Mouse (Mus musculus) liver, embryonic 14.5 days (tissue): Measurements from ENCODE around the gene Hmgb1. TPM values are rescaled to one million over a fixed set of nuclear protein-coding genes. Genes with fewer than 3 reads are reported as not detected.

Experiments used
- ATAC-seq: fragments of 200-750 bp; cut with Nextera tagmentation; 2 replicates; pipeline ENCODE4 v1.8.0; 2017; ENCODE audit warnings: moderate number of reproducible peaks, mild to moderate bottlenecking, moderate library complexity; ENCODE audit not compliant: insufficient read depth
- DNase-seq, 3 experiments: peaks; one replicate each; pipeline ENCODE4 v3.0.0-alpha.2; 2012 to 2013; ENCODE audit warnings: low read depth in 3 of 3, low spot score in 3 of 3
- H3K27ac ChIP-seq: fragments of 300-500 bp; sonication (generic); 2 replicates; pipeline ENCODE4 v1.5.1; 2014; ENCODE audit warnings: moderate library complexity, mild to moderate bottlenecking, control low read depth, inconsistent platforms
- H3K27me3 ChIP-seq: fragments of 300-500 bp; sonication (generic); 2 replicates; pipeline ENCODE4 v1.6.1; 2014; ENCODE audit warnings: mild to moderate bottlenecking, low read length, moderate library complexity; ENCODE audit not compliant: control insufficient read depth, insufficient read depth
- H3K36me3 ChIP-seq: fragments of 300-500 bp; sonication (generic); replicated peaks from 2 replicates; pipeline ENCODE4 v1.6.1; 2014; ENCODE audit warnings: low read depth; ENCODE audit not compliant: control insufficient read depth, insufficient read depth
- H3K4me1 ChIP-seq, 2 experiments: fragments of 200-500 bp in 1 of 2; fragments of 300-500 bp in 1 of 2; sonication (generic) in 1 of 2; replicated peaks; 2 replicates each; pipeline ENCODE4 v1.6.1; 2012 to 2014; ENCODE audit warnings: antibody characterized with exemption in 1 of 2, inconsistent platforms in 1 of 2, low read length in 1 of 2; ENCODE audit not compliant: control insufficient read depth in 2 of 2, insufficient read depth in 2 of 2
- H3K4me2 ChIP-seq: fragments of 300-500 bp; sonication (generic); 2 replicates; pipeline ENCODE4 v1.6.1; 2014; ENCODE audit warnings: low read depth, mild to moderate bottlenecking, control low read depth, moderate library complexity
- H3K4me3 ChIP-seq, 2 experiments: fragments of 200-500 bp in 1 of 2; fragments of 300-500 bp in 1 of 2; sonication (generic) in 1 of 2; 2 replicates each; pipeline ENCODE4 v1.5.1; 2012 to 2014; ENCODE audit warnings: low read depth in 2 of 2, low read length in 2 of 2, mild to moderate bottlenecking in 2 of 2, control low read depth in 1 of 2, inconsistent platforms in 1 of 2, moderate library complexity in 1 of 2; ENCODE audit not compliant: insufficient read depth in 1 of 2
- H3K9ac ChIP-seq: fragments of 300-500 bp; sonication (generic); replicated peaks from 2 replicates; pipeline ENCODE4 v1.6.1; 2014; ENCODE audit warnings: mild to moderate bottlenecking, control low read depth, moderate library complexity
- H3K9me3 ChIP-seq: fragments of 300-500 bp; sonication (generic); 2 replicates; pipeline ENCODE4 v1.6.1; 2016; ENCODE audit warnings: low read length, mixed read lengths; ENCODE audit not compliant: control insufficient read depth
- CTCF ChIP-seq: IDR thresholded peaks from 2 replicates; pipeline ENCODE4 v1.5.1; 2016; ENCODE audit warnings: antibody characterized with exemption, low read depth, control low read depth
- EP300 ChIP-seq: IDR thresholded peaks from 2 replicates; pipeline ENCODE4 v1.6.1; 2016; ENCODE audit warnings: antibody characterized with exemption, low read depth
- WGBS: fragments of 180-500 bp; shearing (Covaris S2); extraction: QIAGEN DNeasy Blood & Tissue Kit; methylation state at CpG from one replicate; pipeline ENCODE4 v1.1.7; 2014; ENCODE audit not compliant: insufficient replicate concordance; 5-methylcytosine and 5-hydroxymethylcytosine counted together
- polyA plus RNA-seq, 2 experiments: library from polyadenylated mRNA; depleted of rRNA in 1 of 2; stranded (reverse) in 1 of 2; unstranded in 1 of 2; fragments of >200 nt; fragmentation: Nextera tagmentation in 1 of 2; extraction: Ambion mirVana in 1 of 2; gene quantifications; 2 replicates each; pipeline versions ENCODE4 v1.2.1 to v1.2.3; 2012 to 2014

Gene Hmgb1
- polyA plus RNA-seq, 2 experiments, result 176 to 555 TPM

- Histone ChIP-seq H3K4me3 (no peak overlapping the region), H3K4me2 (no peak overlapping the region), H3K36me3 (no peaks in the 10 kb centered on the region), H3K9ac (no peak overlapping the region), H3K27me3 (no peaks in the 10 kb centered on the region), H3K9me3 (no peaks in the 10 kb centered on the region), H3K4me1 (no peaks in the 10 kb centered on the region), H3K27ac (no peak overlapping the region)
- 78% methylated on average over 16 of the region's 16 CpGs for WGBS
- DNase-seq (no peak), ATAC-seq (no peak)
- TF ChIP-seq CTCF (no peak), EP300 (no peak)
Observed at GRCm38 (mm10) chr5:149119341-149119881, 64.9 kb downstream of the Hmgb1 start.

- no peaks in the 10 kb centered on the region for H3K4me1 ChIP-seq
- no peak overlapping the region for H3K9ac ChIP-seq
- H3K4me2 ChIP-seq, result no peak overlapping the region
- no peaks in the 10 kb centered on the region for H3K9me3 ChIP-seq
- no peak for ATAC-seq
- DNase-seq, result no peak
- no peak overlapping the region for H3K27ac ChIP-seq
- H3K4me3 ChIP-seq, result no peak overlapping the region
- WGBS, result 46% methylated on average over 7 of the region's 7 CpGs
- TF ChIP-seq EP300, result no peak
- TF ChIP-seq CTCF, result no peak
- no peaks in the 10 kb centered on the region for H3K27me3 ChIP-seq
- no peaks in the 10 kb centered on the region for H3K36me3 ChIP-seq
Observed at GRCm38 (mm10) chr5:149117815-149118547, 66.3 kb downstream of the Hmgb1 start.

GRCm38 (mm10) chr5:149114587-149114986 is 69.7 kb downstream of the Hmgb1 start:
- WGBS, result 76% methylated on average over 9 of the region's 9 CpGs

GRCm38 (mm10) chr5:149114034-149114433 is 70.3 kb downstream of the Hmgb1 start:
- H3K4me3 ChIP-seq, result no peak overlapping the region
- H3K9me3 ChIP-seq, result no peaks in the 10 kb centered on the region
- H3K36me3 ChIP-seq, result no peaks in the 10 kb centered on the region
- H3K4me2 ChIP-seq, result no peak overlapping the region
- DNase-seq (no peak), ATAC-seq (no peak)
- H3K4me1 ChIP-seq, result peaks cover 0 to 10% of the 10 kb centered on the region in 2 experiments; a peak in 2 of 4 replicates
- no peak overlapping the region for H3K9ac ChIP-seq
- 70% methylated on average over 7 of the region's 7 CpGs for WGBS
- TF ChIP-seq EP300, result no peak
- no peak for TF ChIP-seq CTCF
- no peaks in the 10 kb centered on the region for H3K27me3 ChIP-seq
- H3K27ac ChIP-seq, result no peak overlapping the region

More at GRCm38 (mm10) chr5:149114587-149114986, 69.7 kb downstream of the Hmgb1 start:
- Histone ChIP-seq H3K36me3 (no peaks in the 10 kb centered on the region), H3K27ac (no peak overlapping the region), H3K9me3 (no peaks in the 10 kb centered on the region), H3K4me1 (peaks cover 0 to 8% of the 10 kb centered on the region in 2 experiments; a peak in 1 of 4 replicates), H3K27me3 (no peaks in the 10 kb centered on the region), H3K4me2 (no peak overlapping the region), H3K4me3 (no peak overlapping the region), H3K9ac (no peak overlapping the region)
- ATAC-seq, result no peak
- DNase-seq, result no peak
- no peak for TF ChIP-seq CTCF
- no peak for TF ChIP-seq EP300

- no peak for DNase-seq
- Histone ChIP-seq H3K9me3 (no peaks in the 10 kb centered on the region), H3K9ac (no peak overlapping the region), H3K36me3 (no peaks in the 10 kb centered on the region), H3K4me3 (no peak overlapping the region), H3K27ac (no peak overlapping the region), H3K4me1 (peaks cover 3 to 15% of the 10 kb centered on the region in 2 experiments; a peak in 3 of 4 replicates), H3K4me2 (no peak overlapping the region), H3K27me3 (no peaks in the 10 kb centered on the region)
- WGBS, result 69% methylated on average over 7 of the region's 7 CpGs
- TF ChIP-seq CTCF (no peak), EP300 (no peak)
- no peak for ATAC-seq
Observed at GRCm38 (mm10) chr5:149113439-149113838, 70.8 kb downstream of the Hmgb1 start.
